Mouse (Mus musculus): ENCODE data around the gene Sort1. TPM values are rescaled to one million over a fixed set of nuclear protein-coding genes. Genes with fewer than 3 reads are reported as not detected.
A peak's percentile ranks its signal among the peaks of the same experiment; 100 is the strongest.

The Sort1 gene
- total RNA-seq, 2 experiments from 2014 or later = 299 to 314 TPM

DNA sequence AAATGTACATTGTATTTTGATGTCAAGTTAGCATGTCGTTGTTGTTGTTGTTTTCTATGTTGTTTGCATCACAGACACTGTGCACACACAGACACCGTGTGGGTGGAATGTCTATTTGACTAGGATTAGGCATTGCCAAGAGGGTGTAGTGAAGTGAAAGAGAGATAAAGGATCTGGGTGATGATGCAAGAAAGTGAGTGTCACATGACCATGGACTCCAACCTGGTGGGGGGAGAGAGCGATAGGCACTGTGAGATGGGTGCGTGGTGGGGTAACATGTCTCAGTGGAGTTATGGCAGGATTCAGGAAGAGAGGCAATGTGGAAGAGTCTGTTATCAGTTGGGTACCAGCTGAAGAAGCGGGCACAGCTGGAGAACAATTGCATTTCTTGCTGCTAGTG is 84.8 kb downstream of the Sort1 start:
- intact Hi-C loops (cut with DNase I) = no loop called here
- DNase-seq (ENCODE audit: low spot score in 2 of 2) = no peak

DNA sequence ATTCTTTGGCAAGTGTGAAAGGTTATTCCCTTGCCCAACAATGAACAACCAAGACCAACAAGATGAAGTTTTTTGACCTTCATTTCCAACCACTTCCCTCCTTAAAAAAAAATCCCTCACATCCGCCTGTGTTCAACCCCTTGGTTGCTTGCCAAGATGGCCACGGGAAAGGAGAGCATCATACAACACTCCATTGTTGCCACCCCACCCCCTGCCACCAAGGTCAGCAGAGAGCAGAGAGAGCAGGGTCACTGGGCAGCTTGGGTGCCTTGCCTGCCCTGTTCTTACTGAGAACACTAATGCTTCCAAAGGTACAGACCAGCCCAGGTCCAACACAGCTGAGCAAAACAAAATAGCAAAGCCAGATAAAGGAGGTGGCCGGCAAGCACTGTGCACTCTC is 88.4 kb downstream of the Sort1 start:
- intact Hi-C loops (cut with DNase I) = no loop called here
- DNase-seq (ENCODE audit: low spot score in 2 of 2) = no peak

DNA sequence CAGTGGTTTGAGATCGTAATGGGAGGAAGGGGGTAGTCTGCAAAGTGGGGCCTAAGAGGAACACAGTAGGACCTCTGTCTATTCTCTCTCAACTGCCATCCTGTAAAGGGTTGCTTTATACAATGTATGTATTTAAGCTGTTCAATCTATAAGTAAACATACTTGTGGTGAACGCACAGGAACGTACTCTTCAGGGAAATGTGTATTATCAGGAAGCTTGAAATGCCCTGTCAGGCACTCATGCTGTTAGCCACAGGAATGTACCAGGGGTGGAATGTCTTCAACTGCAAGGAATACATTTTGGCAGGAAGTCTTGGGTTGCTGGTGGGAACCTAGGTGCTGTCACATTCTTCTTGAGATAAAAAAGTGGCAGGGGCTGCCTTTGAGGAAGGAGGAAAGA is 88.8 kb downstream of the Sort1 start:
- no peak for DNase-seq (ENCODE audit: low spot score in 2 of 2)
- intact Hi-C loops (cut with DNase I) = no loop called here

GRCm38 (mm10) chr3:108378875-108379663 is 95.2 kb downstream of the Sort1 start:
- no peak for DNase-seq (ENCODE audit: low spot score in 2 of 2)

DNA sequence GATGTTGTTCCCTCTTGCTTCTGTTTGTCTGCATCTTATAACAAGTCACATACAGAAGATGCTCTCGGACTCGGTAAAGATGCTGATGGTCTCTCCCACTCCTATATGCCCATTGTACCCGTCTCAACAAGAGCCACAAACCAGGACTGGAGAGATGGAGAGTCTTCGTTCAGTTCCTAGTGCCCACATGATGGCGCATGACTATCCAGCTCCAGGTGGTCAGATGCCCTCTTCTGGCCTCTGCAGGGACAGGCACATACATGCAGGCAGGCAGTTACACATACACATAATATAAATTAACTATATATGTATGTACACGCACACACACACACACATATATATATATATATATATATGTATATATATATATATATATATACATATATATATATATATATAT is 96.8 kb downstream of the Sort1 start:
- intact Hi-C loops (cut with DNase I) = no loop called here
- DNase-seq (ENCODE audit: low spot score in 2 of 2) = no peak

More at GRCm38 (mm10) chr3:108378875-108379663, 95.2 kb downstream of the Sort1 start:
- intact Hi-C loops (cut with DNase I) = no loop called here

- DNase-seq (ENCODE audit: low spot score in 2 of 2) = no peak
- intact Hi-C loops (cut with DNase I) = no loop called here
Observed at GRCm38 (mm10) chr3:108381945-108382875, 98.3 kb downstream of the Sort1 start.

DNA sequence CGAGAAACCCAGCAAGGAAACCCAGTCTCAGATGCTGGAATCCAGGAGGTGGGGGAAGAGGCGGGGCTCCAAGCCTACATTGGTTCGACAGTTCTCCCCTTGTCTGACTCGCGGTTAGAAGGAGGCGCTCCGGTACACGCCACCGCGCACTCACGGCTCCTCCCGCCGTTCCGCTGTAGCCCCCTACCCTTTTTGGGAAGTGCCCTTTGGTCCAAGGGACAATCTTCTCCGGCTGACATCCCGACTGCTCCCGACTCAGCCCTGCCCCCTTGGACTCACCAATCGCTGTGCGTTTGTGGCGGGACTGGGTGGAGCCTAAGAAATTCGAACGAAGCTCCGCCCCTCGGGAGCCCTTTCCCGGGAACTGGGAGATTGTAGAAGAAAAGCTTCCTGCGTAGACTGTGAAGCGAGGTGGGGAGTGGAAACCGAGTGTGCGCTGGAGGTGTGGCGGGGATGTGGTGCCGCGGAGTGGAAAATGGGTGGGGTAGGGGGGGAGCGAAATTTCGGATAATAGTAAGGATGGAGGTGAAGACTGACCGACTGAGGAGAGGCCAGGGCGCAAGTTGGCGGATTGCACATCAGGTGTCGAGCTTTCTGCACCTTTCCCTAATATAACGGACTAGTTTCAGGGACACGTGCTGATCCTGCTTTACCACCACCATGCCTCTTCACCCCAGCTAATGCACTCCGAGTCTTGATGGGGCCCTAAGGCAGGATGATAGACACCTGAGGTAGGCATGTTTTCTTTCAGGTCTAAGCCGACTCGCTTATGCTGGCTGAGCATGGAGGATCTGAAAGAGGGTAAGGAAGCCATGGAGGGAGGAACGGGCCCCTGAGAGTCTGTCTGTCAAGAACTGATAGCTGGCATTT is 99.8 kb downstream of the Sort1 start, which contains the start of gene Psrc1:
Psrc1 (plus strand) TSS at position 355 of the 870 bp plus-strand sequence.
- intact Hi-C loops (cut with DNase I) = no loop called here
- peak; percentile 85 to 87 for DNase-seq (ENCODE audit: low spot score in 2 of 2)

DNA sequence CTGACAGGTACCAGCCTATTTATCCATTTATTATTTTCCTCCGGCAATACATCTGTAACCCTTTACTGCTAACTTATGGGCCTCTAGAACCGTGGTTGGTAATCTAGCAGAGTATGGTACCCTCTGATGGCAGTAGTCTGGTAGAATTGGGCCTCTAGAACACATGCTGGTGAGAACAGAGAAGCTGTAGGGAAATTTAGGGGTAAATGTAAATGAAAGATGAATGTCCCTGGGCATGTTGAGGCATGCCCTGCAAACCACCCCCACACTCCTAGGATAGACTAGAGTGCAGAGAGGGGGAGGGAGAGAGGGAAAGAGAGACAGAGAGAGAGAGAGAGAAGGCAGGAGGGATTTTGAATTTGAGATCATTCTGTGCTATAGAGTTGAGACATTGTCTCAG is 100.5 kb downstream of the Sort1 start:
- intact Hi-C loops (cut with DNase I) = no loop called here
- no peak for DNase-seq (ENCODE audit: low spot score in 2 of 2)

GRCm38 (mm10) chr3:108386186-108386585 is 102.3 kb downstream of the Sort1 start:
- intact Hi-C loops (cut with DNase I) = loop anchor here (1.0 to 5.0 kb wide), 2 partner anchors 29 to 219 kb away; no protein-coding TSS in a partner anchor
- peak; percentile 82 to 85 for DNase-seq (ENCODE audit: low spot score in 2 of 2)

- intact Hi-C loops (cut with DNase I) = loop anchor here (1.0 to 5.0 kb wide), 2 partner anchors 107 to 222 kb away; no protein-coding TSS in a partner anchor
- DNase-seq (ENCODE audit: low spot score in 2 of 2) = peak; percentile 94 to 96
Observed at GRCm38 (mm10) chr3:108389111-108389545, 105.2 kb downstream of the Sort1 start.

GRCm38 (mm10) chr3:108392299-108392698 is 108.4 kb downstream of the Sort1 start:
- intact Hi-C loops (cut with DNase I) = no loop called here
- no peak for DNase-seq (ENCODE audit: low spot score in 2 of 2)

DNA sequence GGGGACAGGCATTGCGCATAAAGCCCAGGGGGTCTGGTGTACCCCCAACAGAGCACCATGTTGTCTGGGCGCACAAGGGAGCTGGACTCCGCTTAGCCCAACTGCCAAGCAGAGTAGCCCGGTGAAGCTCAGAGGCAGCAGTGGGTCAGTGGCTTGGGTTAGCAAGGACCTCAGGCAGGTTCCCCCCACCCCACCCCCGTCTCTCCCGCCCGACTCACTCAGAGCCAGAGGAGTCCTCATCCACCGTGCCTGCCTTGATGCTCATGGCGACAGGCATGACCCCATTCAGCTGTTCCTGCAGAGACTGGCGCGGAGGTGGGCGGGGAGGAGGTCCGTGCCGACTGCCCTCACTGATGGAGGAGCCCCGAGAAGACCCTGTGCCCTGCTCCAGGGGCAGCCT is 108.9 kb downstream of the Sort1 start:
- intact Hi-C loops (cut with DNase I) = no loop called here
- DNase-seq (ENCODE audit: low spot score in 2 of 2) = no peak

DNA sequence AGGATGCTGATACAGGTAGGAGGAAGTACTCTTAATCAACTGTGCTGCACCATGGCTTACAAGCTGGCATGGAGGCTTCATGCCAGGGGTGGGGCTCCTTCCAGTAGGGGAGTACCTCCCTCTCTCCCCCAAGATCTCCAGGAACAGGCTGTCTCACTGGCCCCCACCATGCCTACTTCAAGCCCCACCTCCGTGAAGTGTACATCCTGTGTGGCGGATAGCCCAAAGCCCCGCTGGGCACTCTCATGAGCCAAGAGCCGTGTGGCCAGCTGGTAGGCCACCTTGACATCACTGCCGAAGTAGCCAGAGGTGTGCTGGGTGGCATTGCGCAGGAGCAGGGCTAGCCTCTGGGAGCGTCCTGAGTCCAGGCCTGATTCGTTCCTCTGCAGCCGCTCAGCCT is 114.4 kb downstream of the Sort1 start:
- DNase-seq (ENCODE audit: low spot score in 2 of 2) = no peak
- intact Hi-C loops (cut with DNase I) = no loop called here

DNA sequence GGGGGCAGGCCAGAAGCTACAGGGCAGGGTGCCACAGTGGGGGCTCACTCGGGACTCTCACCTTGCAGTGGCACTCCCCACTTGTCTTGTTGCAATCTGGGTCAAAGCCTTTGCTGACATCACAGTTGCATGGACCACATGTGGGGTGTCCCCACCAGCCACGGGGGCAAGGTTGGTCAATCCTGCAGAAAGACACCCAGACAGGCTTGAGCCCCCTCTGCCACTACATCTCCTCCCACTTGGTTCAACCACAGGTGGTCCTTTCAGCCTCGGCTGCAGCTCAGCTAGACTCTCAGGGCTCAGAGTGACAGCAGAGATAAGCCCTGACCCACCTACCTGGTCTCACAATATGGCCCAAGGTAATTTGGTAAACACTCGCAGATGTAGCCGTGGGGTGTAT is 116.6 kb downstream of the Sort1 start:
- DNase-seq (ENCODE audit: low spot score in 2 of 2) = peak in 1 of 2 experiments; percentile 3
- intact Hi-C loops (cut with DNase I) = loop anchor here (5.0 kb wide), 1 partner anchor 162 kb away; the partner anchor contains the start of gene Tmem167b

- peak; percentile 71 to 76 for DNase-seq (ENCODE audit: low spot score in 2 of 2)
- intact Hi-C loops (cut with DNase I) = loop anchor here (5.0 kb wide), 1 partner anchor 160 kb away; the partner anchor contains the start of gene Tmem167b
Observed at GRCm38 (mm10) chr3:108401692-108402527, 118.0 kb downstream of the Sort1 start.

GRCm38 (mm10) chr3:108402528-108402920 is 118.6 kb downstream of the Sort1 start:
- DNase-seq (ENCODE audit: low spot score in 2 of 2) = no peak
- intact Hi-C loops (cut with DNase I) = loop anchor here (5.0 kb wide), 1 partner anchor 160 kb away; the partner anchor contains the start of gene Tmem167b

DNA sequence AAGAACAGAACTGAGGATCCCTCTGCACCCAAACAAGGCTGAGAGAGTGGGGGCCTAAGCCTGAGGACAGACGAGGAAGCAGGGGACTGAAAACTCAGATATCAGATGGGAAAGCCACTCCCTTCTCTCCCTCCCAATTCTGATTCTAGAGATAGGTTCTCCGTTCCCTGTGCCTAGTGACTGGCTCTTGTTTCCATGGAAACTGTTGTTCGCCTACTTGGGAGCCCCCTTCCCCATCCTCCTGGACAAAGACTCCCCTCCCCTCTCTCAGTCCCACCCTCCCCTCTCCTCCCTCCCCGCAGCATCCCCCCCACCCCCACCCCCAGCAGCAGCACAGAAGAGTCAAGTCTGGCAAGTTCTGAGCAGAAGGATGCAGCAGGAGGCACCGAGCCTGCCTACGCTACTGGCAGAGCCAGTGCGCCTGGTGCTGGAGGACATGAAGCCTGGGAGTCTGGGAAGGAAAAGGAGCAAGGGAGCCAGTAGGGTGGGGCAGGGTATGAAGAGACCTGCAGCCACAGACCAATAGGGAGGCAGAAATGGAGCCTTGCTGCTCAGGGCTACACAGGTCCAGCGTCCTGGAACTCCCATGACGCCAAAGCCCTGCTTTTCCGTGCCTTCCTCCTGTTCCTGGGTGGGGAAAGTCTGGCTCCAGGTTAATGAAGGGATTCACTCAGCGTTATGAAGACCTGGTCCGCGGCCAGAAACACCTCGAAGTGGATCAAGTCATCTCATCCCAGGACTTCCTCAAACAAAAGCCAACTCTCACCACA is 121.8 kb downstream of the Sort1 start:
- intact Hi-C loops (cut with DNase I) = loop anchor here (5.0 kb wide), 1 partner anchor 37 kb away; no protein-coding TSS in a partner anchor

More for the DNA sequence above, 121.8 kb downstream of the Sort1 start:
- peak; percentile 74 to 81 for DNase-seq (ENCODE audit: low spot score in 2 of 2)

Measured in left cerebral cortex, postnatal 36 days (tissue).